Mouse (Mus musculus) ZHBTc4 (cell line): ENCODE measurements around the gene Dnajc10.

Source experiments
- DNase-seq: peaks from one replicate; pipeline ENCODE4 v3.0.0-alpha.2; 2011; ENCODE audit warnings: low read depth, low spot score

Dnajc10 gene

GRCm38 (mm10) chr2:80340537-80340936, 25.3 kb downstream of the Dnajc10 start:
- DNase-seq: no peak

GRCm38 (mm10) chr2:80354531-80354930, 39.3 kb downstream of the Dnajc10 start:
- no peak for DNase-seq

- DNase-seq: peak; percentile 17
Measured at GRCm38 (mm10) chr2:80356656-80357231, 41.5 kb downstream of the Dnajc10 start.

GRCm38 (mm10) chr2:80371458-80371857, 56.2 kb downstream of the Dnajc10 start:
- no peak for DNase-seq

GRCm38 (mm10) chr2:80374892-80375291, 59.6 kb downstream of the Dnajc10 start:
- no peak for DNase-seq

GRCm38 (mm10) chr2:80379848-80380247, 64.6 kb downstream of the Dnajc10 start:
- no peak for DNase-seq

GRCm38 (mm10) chr2:80384447-80384846, 69.2 kb downstream of the Dnajc10 start:
- DNase-seq: no peak

- no peak for DNase-seq
Measured at GRCm38 (mm10) chr2:80386255-80386654, 71.0 kb downstream of the Dnajc10 start.

- DNase-seq: no peak
Measured at GRCm38 (mm10) chr2:80387668-80388067, 72.4 kb downstream of the Dnajc10 start.

GRCm38 (mm10) chr2:80388341-80388740, 73.1 kb downstream of the Dnajc10 start:
- no peak for DNase-seq

GRCm38 (mm10) chr2:80396057-80396456, 80.8 kb downstream of the Dnajc10 start:
- no peak for DNase-seq

GRCm38 (mm10) chr2:80396864-80397263, 81.6 kb downstream of the Dnajc10 start:
- DNase-seq: no peak

- DNase-seq: no peak
Measured at GRCm38 (mm10) chr2:80398595-80399099, 83.4 kb downstream of the Dnajc10 start.
